Mouse (Mus musculus) neural tube, embryonic 11.5 days (tissue): Measurements from ENCODE around the gene Arhgef18. TPM values are rescaled to one million over a fixed set of nuclear protein-coding genes. Genes with fewer than 3 reads are reported as not detected.

Experiments used
- ATAC-seq: fragments of 200-750 bp; cut with Nextera tagmentation; 2 replicates; pipeline ENCODE4 v1.8.0; 2017; ENCODE audit warnings: moderate number of reproducible peaks, mild to moderate bottlenecking, moderate TSS enrichment, moderate library complexity; ENCODE audit not compliant: insufficient read depth, low FRiP score, low TSS enrichment
- DNase-seq: peaks from one replicate; pipeline ENCODE4 v3.0.0-alpha.2; 2015; ENCODE audit warnings: low spot score
- H3K27ac ChIP-seq: fragments of 300-500 bp; sonication (generic); 2 replicates; pipeline ENCODE4 v1.5.1; 2014; ENCODE audit warnings: low read depth, mild to moderate bottlenecking, low read length
- H3K27me3 ChIP-seq: fragments of 300-500 bp; sonication (generic); 2 replicates; pipeline ENCODE4 v1.6.1; 2014; ENCODE audit warnings: mild to moderate bottlenecking, low read length, mixed read lengths; ENCODE audit not compliant: control insufficient read depth, insufficient read depth
- H3K36me3 ChIP-seq: fragments of 300-500 bp; sonication (generic); 2 replicates; pipeline ENCODE4 v1.6.1; 2014; ENCODE audit warnings: mild to moderate bottlenecking, low read length, moderate library complexity, mixed read lengths; ENCODE audit not compliant: control insufficient read depth, insufficient read depth
- H3K4me1 ChIP-seq: fragments of 300-500 bp; sonication (generic); 2 replicates; pipeline ENCODE4 v1.6.1; 2014; ENCODE audit warnings: low read length, mixed read lengths; ENCODE audit not compliant: control insufficient read depth, insufficient read depth
- H3K4me2 ChIP-seq: fragments of 300-500 bp; sonication (generic); 2 replicates; pipeline ENCODE4 v1.6.1; 2014; ENCODE audit warnings: low read depth, mild to moderate bottlenecking, moderate library complexity
- H3K4me3 ChIP-seq: fragments of 300-500 bp; sonication (generic); 2 replicates; pipeline ENCODE4 v1.5.1; 2014; ENCODE audit warnings: low read depth, low read length
- H3K9ac ChIP-seq: fragments of 300-500 bp; sonication (generic); 2 replicates; pipeline ENCODE4 v1.6.1; 2014; ENCODE audit warnings: mild to moderate bottlenecking, low read length
- H3K9me3 ChIP-seq: fragments of 300-500 bp; sonication (generic); 2 replicates; pipeline ENCODE4 v1.6.1; 2016; ENCODE audit warnings: low read length; ENCODE audit not compliant: control insufficient read depth
- WGBS: fragments of 180-500 bp; shearing (Covaris S2); extraction: QIAGEN DNeasy Blood & Tissue Kit; methylation state at CpG from one replicate; pipeline ENCODE4 v1.1.7; 2014; 5-methylcytosine and 5-hydroxymethylcytosine counted together
- polyA plus RNA-seq: library from polyadenylated mRNA; unstranded; fragments of >200 nt; fragmentation: Nextera tagmentation; extraction: Ambion mirVana; gene quantifications from 2 replicates; pipeline ENCODE4 v1.2.1, GENCODE M21; 2014

Gene Arhgef18
- polyA plus RNA-seq, result 9.0 and 10.8 TPM in 2 replicates

- peaks cover 13% of the 10 kb centered on the region for H3K4me1 ChIP-seq
- peak; percentile 95 for ATAC-seq
- no peaks in the 10 kb centered on the region for H3K36me3 ChIP-seq
- H3K27ac ChIP-seq, result no peak within 1 kb of the TSS
- DNase-seq, result peak; percentile 88
- peak within 1 kb of the TSS; percentile 81 for H3K4me2 ChIP-seq
- no peaks in the 10 kb centered on the region for H3K27me3 ChIP-seq
- no peaks in the 10 kb centered on the region for H3K9me3 ChIP-seq
- H3K4me3 ChIP-seq, result peak within 1 kb of the TSS; percentile 85
- under 1% methylated on average over 48 of the region's 48 CpGs for WGBS
- H3K9ac ChIP-seq, result peak within 1 kb of the TSS; percentile 67
Observed at GRCm38 (mm10) chr8:3392771-3393710, at the start of gene Arhgef18. Gene Arhgef18 (plus strand): TSS chr8:3393006.

- Histone ChIP-seq H3K27me3 (no peaks in the 10 kb centered on the region), H3K36me3 (no peaks in the 10 kb centered on the region), H3K4me1 (no peaks in the 10 kb centered on the region), H3K9ac (no peak overlapping the region), H3K4me2 (no peak overlapping the region), H3K27ac (no peak overlapping the region), H3K4me3 (no peak overlapping the region), H3K9me3 (no peaks in the 10 kb centered on the region)
- DNase-seq, result no peak
- 97% methylated on average over 6 of the region's 6 CpGs for WGBS
- no peak for ATAC-seq
Observed at GRCm38 (mm10) chr8:3345337-3345736, 47.5 kb upstream of the Arhgef18 start.

GRCm38 (mm10) chr8:3346691-3347413, 46.0 kb upstream of the Arhgef18 start:
- Histone ChIP-seq H3K27me3 (no peaks in the 10 kb centered on the region), H3K4me3 (no peak overlapping the region), H3K36me3 (no peaks in the 10 kb centered on the region), H3K4me1 (no peaks in the 10 kb centered on the region), H3K27ac (no peak overlapping the region), H3K9me3 (no peaks in the 10 kb centered on the region), H3K4me2 (no peak overlapping the region), H3K9ac (no peak overlapping the region)
- ATAC-seq (no peak), DNase-seq (no peak)
- WGBS, result 85% methylated on average over 5 of the region's 5 CpGs

GRCm38 (mm10) chr8:3348142-3348823, 44.5 kb upstream of the Arhgef18 start:
- Histone ChIP-seq H3K9me3 (no peaks in the 10 kb centered on the region), H3K36me3 (no peaks in the 10 kb centered on the region), H3K27me3 (no peaks in the 10 kb centered on the region), H3K27ac (no peak overlapping the region), H3K4me2 (no peak overlapping the region), H3K9ac (no peak overlapping the region), H3K4me1 (no peaks in the 10 kb centered on the region), H3K4me3 (no peak overlapping the region)
- no peak for DNase-seq
- ATAC-seq, result no peak
- 58% methylated on average over 13 of the region's 13 CpGs for WGBS

- ATAC-seq, result no peak
- Histone ChIP-seq H3K36me3 (no peaks in the 10 kb centered on the region), H3K9me3 (no peaks in the 10 kb centered on the region), H3K4me1 (no peaks in the 10 kb centered on the region), H3K27me3 (no peaks in the 10 kb centered on the region), H3K27ac (no peak overlapping the region), H3K4me2 (no peak overlapping the region), H3K9ac (no peak overlapping the region), H3K4me3 (no peak overlapping the region)
- 68% methylated on average over 6 of the region's 6 CpGs for WGBS
- no peak for DNase-seq
Observed at GRCm38 (mm10) chr8:3350747-3351146, 42.1 kb upstream of the Arhgef18 start.

- WGBS, result 83% methylated on average over 6 of the region's 6 CpGs
- Histone ChIP-seq H3K4me2 (no peak overlapping the region), H3K36me3 (no peaks in the 10 kb centered on the region), H3K4me3 (no peak overlapping the region), H3K9me3 (no peaks in the 10 kb centered on the region), H3K4me1 (no peaks in the 10 kb centered on the region), H3K27me3 (no peaks in the 10 kb centered on the region), H3K27ac (no peak overlapping the region), H3K9ac (no peak overlapping the region)
- ATAC-seq (no peak), DNase-seq (no peak)
Observed at GRCm38 (mm10) chr8:3352715-3353114, 40.1 kb upstream of the Arhgef18 start.

- H3K36me3 ChIP-seq, result no peaks in the 10 kb centered on the region
- H3K4me1 ChIP-seq, result no peaks in the 10 kb centered on the region
- H3K4me2 ChIP-seq, result no peak within 1 kb of the TSS
- H3K9me3 ChIP-seq, result no peaks in the 10 kb centered on the region
- no peak within 1 kb of the TSS for H3K9ac ChIP-seq
- no peak for ATAC-seq
- no peak within 1 kb of the TSS for H3K4me3 ChIP-seq
- H3K27ac ChIP-seq, result no peak within 1 kb of the TSS
- no peak for DNase-seq
- no peaks in the 10 kb centered on the region for H3K27me3 ChIP-seq
- 84% methylated on average over 13 of the region's 13 CpGs for WGBS
Observed at GRCm38 (mm10) chr8:3353189-3353810, 39.5 kb upstream of the Arhgef18 start, which contains the start of gene A430078G23Rik. Gene A430078G23Rik (plus strand): TSS chr8:3353415.

- H3K9ac ChIP-seq, result no peak overlapping the region
- DNase-seq (no peak), ATAC-seq (no peak)
- H3K4me3 ChIP-seq, result no peak overlapping the region
- no peak overlapping the region for H3K4me2 ChIP-seq
- H3K27me3 ChIP-seq, result no peaks in the 10 kb centered on the region
- H3K27ac ChIP-seq, result no peak overlapping the region
- H3K9me3 ChIP-seq, result no peaks in the 10 kb centered on the region
- H3K4me1 ChIP-seq, result no peaks in the 10 kb centered on the region
- no peaks in the 10 kb centered on the region for H3K36me3 ChIP-seq
- WGBS, result 72% methylated on average over 6 of the region's 6 CpGs
Observed at GRCm38 (mm10) chr8:3353811-3354442, 38.9 kb upstream of the Arhgef18 start.
